Mouse (Mus musculus) heart, postnatal 36 days (tissue): Measurements from ENCODE around the gene Timp2. TPM values are rescaled to one million over a fixed set of nuclear protein-coding genes. Genes with fewer than 3 reads are reported as not detected.

Experiments
- DNase-seq, 2 experiments: peaks; one replicate each; pipeline ENCODE4 v3.0.0; 2021 to 2022
- intact Hi-C: fragments of 180-260 bp; cut with DNase I; formaldehyde crosslinking; loops from one replicate; pipeline ENCODE4 v1.15.1; 2025
- total RNA-seq, 2 experiments: library from RNA; stranded (reverse); gene quantifications; 2 replicates each; pipeline ENCODE4 v1.2.3; 2021

Timp2 gene
- total RNA-seq, 2 experiments from 2014 or later, result 118 to 123 TPM

- no peak for DNase-seq
- intact Hi-C loops, result no loop called here
These were observed 16.3 kb upstream of the Timp2 start for GRCm38 (mm10) chr11:118371876-118372275.

GRCm38 (mm10) chr11:118369657-118370056, 14.1 kb upstream of the Timp2 start:
- intact Hi-C loops, result no loop called here
- no peak for DNase-seq

GRCm38 (mm10) chr11:118369251-118369650, 13.7 kb upstream of the Timp2 start:
- intact Hi-C loops, result no loop called here
- no peak for DNase-seq

GRCm38 (mm10) chr11:118368330-118368729, 12.8 kb upstream of the Timp2 start:
- DNase-seq, result no peak
- intact Hi-C loops, result no loop called here

GRCm38 (mm10) chr11:118366559-118366958, 11.0 kb upstream of the Timp2 start:
- intact Hi-C loops, result no loop called here
- DNase-seq, result no peak

- no peak for DNase-seq
- intact Hi-C loops, result no loop called here
These were observed 10.6 kb upstream of the Timp2 start for GRCm38 (mm10) chr11:118366108-118366507.

- DNase-seq, result peak; percentile 40 to 63
- intact Hi-C loops, result no loop called here
These were observed 9.6 kb upstream of the Timp2 start for GRCm38 (mm10) chr11:118365171-118365570.

- DNase-seq, result no peak
- intact Hi-C loops, result no loop called here
These were observed 8.5 kb upstream of the Timp2 start for GRCm38 (mm10) chr11:118364021-118364420.

GRCm38 (mm10) chr11:118362971-118363518, 7.5 kb upstream of the Timp2 start:
- DNase-seq, result peak; percentile 57 to 79
- intact Hi-C loops, result no loop called here

GRCm38 (mm10) chr11:118362501-118362900, 7.0 kb upstream of the Timp2 start:
- DNase-seq, result peak in 1 of 2 experiments; percentile 36
- intact Hi-C loops, result no loop called here

GRCm38 (mm10) chr11:118360907-118361341, 5.4 kb upstream of the Timp2 start:
- DNase-seq, result no peak

GRCm38 (mm10) chr11:118360491-118360890, 5.0 kb upstream of the Timp2 start:
- DNase-seq, result peak in 1 of 2 experiments; percentile 38
- intact Hi-C loops, result no loop called here

More at GRCm38 (mm10) chr11:118360907-118361341, 5.4 kb upstream of the Timp2 start:
- intact Hi-C loops, result no loop called here

- DNase-seq, result peak; percentile 90
- intact Hi-C loops, result no loop called here
These were observed 335 bp downstream of the Timp2 start for GRCm38 (mm10) chr11:118355205-118355604.

GRCm38 (mm10) chr11:118354636-118355191, 826 bp downstream of the Timp2 start:
- peak; percentile 63 to 69 for DNase-seq

GRCm38 (mm10) chr11:118349494-118349893, 6.0 kb downstream of the Timp2 start:
- intact Hi-C loops, result no loop called here
- no peak for DNase-seq

More at GRCm38 (mm10) chr11:118354636-118355191, 826 bp downstream of the Timp2 start:
- intact Hi-C loops, result loop anchor here (1.0 kb wide), 1 partner anchor 35 kb away; no protein-coding TSS in a partner anchor

GRCm38 (mm10) chr11:118348877-118349276, 6.7 kb downstream of the Timp2 start:
- DNase-seq, result peak; percentile 64
- intact Hi-C loops, result no loop called here

GRCm38 (mm10) chr11:118348419-118348818, 7.1 kb downstream of the Timp2 start:
- intact Hi-C loops, result no loop called here
- no peak for DNase-seq

GRCm38 (mm10) chr11:118347911-118348310, 7.6 kb downstream of the Timp2 start:
- DNase-seq, result no peak
- intact Hi-C loops, result no loop called here

GRCm38 (mm10) chr11:118347391-118347790, 8.1 kb downstream of the Timp2 start:
- DNase-seq, result no peak
- intact Hi-C loops, result no loop called here

- DNase-seq, result no peak
- intact Hi-C loops, result no loop called here
These were observed 9.0 kb downstream of the Timp2 start for GRCm38 (mm10) chr11:118346395-118347096.

- intact Hi-C loops, result no loop called here
- DNase-seq, result peak in 1 of 2 experiments; percentile 47
These were observed 9.8 kb downstream of the Timp2 start for GRCm38 (mm10) chr11:118345693-118346092.

GRCm38 (mm10) chr11:118343629-118344028, 11.9 kb downstream of the Timp2 start:
- no peak for DNase-seq
- intact Hi-C loops, result no loop called here
